Comparison of ENCODE assay signal across 8 mouse cellular contexts in the genomic region with DNA sequence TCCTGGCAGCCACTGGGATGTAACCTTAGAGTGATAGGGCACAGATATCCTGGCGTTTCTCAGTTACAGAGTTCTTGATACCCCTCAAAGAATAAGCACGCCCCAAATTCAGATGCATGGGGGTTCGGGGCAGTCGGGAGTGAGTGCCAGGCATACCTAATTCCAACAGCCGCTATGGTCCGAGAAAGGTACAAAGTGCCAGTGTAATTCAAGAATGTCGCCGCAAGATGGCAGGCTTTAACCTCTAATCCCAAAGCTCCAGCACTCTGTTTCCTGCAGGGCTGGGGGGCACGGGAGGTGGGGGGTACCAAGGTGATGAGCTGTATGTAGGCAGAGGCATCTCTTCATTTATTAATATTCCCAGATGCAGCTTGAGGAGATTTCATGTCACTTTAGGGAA.
A peak's percentile ranks its signal among the peaks of the same experiment; 100 is the strongest.
DNase-seq lines count a peak whose midpoint lies in the region; ATAC-seq and TF ChIP-seq lines count a peak whose summit lies in the region.

No protein-coding gene starts in this region.

- H3K9ac ChIP-seq in limb, embryonic 13.5 days = no peak overlapping the region; the same call in 1 of the 2 replicates
- no peak overlapping the region; the same call in 1 of the 2 replicates for H3K9ac ChIP-seq in midbrain, postnatal 0 days (replicated peaks; ENCODE audit: low read length, poor library complexity, severe bottlenecking)

- no peak overlapping the region for H3K4me3 ChIP-seq in limb, embryonic 13.5 days
- H3K4me3 ChIP-seq in midbrain, postnatal 0 days (ENCODE audit: low read depth, low read length) = peak overlapping the region; percentile 13; the same call in 1 of the 2 replicates

- H3K9me3 ChIP-seq in limb, embryonic 13.5 days = no peaks in the 10 kb centered on the region
- H3K9me3 ChIP-seq in midbrain, postnatal 0 days (ENCODE audit: low read length) = no peaks in the 10 kb centered on the region

- peak overlapping the region; percentile 56 for H3K4me2 ChIP-seq in limb, embryonic 13.5 days (replicated peaks)
- H3K4me2 ChIP-seq in midbrain, postnatal 0 days (ENCODE audit: low read depth, low read length, poor library complexity, severe bottlenecking) = peak overlapping the region; percentile 50

- H3K4me1 ChIP-seq in limb, embryonic 13.5 days = no peaks in the 10 kb centered on the region
- H3K4me1 ChIP-seq in midbrain, postnatal 0 days (ENCODE audit: insufficient read depth, low read length) = no peaks in the 10 kb centered on the region

- H3K27me3 ChIP-seq in limb, embryonic 13.5 days = peaks cover 12% of the 10 kb centered on the region
- H3K27me3 ChIP-seq in midbrain, postnatal 0 days (ENCODE audit: insufficient read depth, low read length) = no peaks in the 10 kb centered on the region

- peak; percentile 88 for TF ChIP-seq CTCF in midbrain, postnatal 0 days (IDR thresholded peaks at IDR 0.05)

- H3K27ac ChIP-seq in limb, embryonic 13.5 days = no peak overlapping the region
- H3K27ac ChIP-seq in midbrain, postnatal 0 days (ENCODE audit: low read depth, low read length) = no peak overlapping the region

- H3K36me3 ChIP-seq in limb, embryonic 13.5 days = no peaks in the 10 kb centered on the region
- H3K36me3 ChIP-seq in midbrain, postnatal 0 days (ENCODE audit: insufficient read depth, low read length) = no peaks in the 10 kb centered on the region

- peak; percentile 51; the same call in 1 of the 2 replicates for ATAC-seq in limb, embryonic 13.5 days (ENCODE audit: low FRiP score, low read depth)
- no peak for ATAC-seq in midbrain, postnatal 0 days (ENCODE audit: low FRiP score)

- WGBS in limb, embryonic 13.5 days = 3% methylated on average over 9 of the region's 9 CpGs
- WGBS in midbrain, postnatal 0 days = 5% methylated on average over 9 of the region's 9 CpGs

- peak; percentile 51 for DNase-seq in A20 (ENCODE audit: low read depth, low spot score)
- DNase-seq in T-cell, adult 2 months (ENCODE audit: low spot score) = peak; percentile 5
- DNase-seq in embryo, embryonic 10 days (ENCODE audit: low spot score) = peak; percentile 55
- peak; percentile 39 for DNase-seq in gastrocnemius, postnatal 10 days
- DNase-seq in kidney, adult 9 months = peak; percentile 49
- DNase-seq in midbrain, postnatal 0 days (ENCODE audit: low spot score) = peak; percentile 65
- DNase-seq in thymus, postnatal 14 days = peak; percentile 41

Comparison
In these comparisons a context has a peak if more than half of its experiments do, and no peak if none do; other contexts are left out.
1. DNase-seq: peak in every context shown above with its lines; median percentile 65 in midbrain, postnatal 0 days; 55 in embryo, embryonic 10 days; 51 in A20; 49 in kidney, adult 9 months; 41 in thymus, postnatal 14 days; 39 in gastrocnemius, postnatal 10 days; 5 in T-cell, adult 2 months.